Mouse (Mus musculus): ENCODE results near the gene Dpyd.

- TF ChIP-seq CTCF (IDR thresholded peaks at IDR 0.05; ENCODE audit: low read depth) (no peak), EP300 (IDR thresholded peaks at IDR 0.05; ENCODE audit: low read depth) (no peak)
Observed at GRCm38 (mm10) chr3:119387332-119388105, 825.6 kb downstream of the Dpyd start.
